Mouse (Mus musculus) embryonic fibroblast, embryonic 13.5 days (primary cell): Measurements from ENCODE around the gene Rab29. TPM values are rescaled to one million over a fixed set of nuclear protein-coding genes. Genes with fewer than 3 reads are reported as not detected.

Experiments
- H3K27ac ChIP-seq: 2 replicates; pipeline ENCODE4 v1.5.1; 2012; ENCODE audit warnings: low read length, control low read depth, inconsistent platforms; ENCODE audit not compliant: insufficient read depth
- H3K4me1 ChIP-seq: 2 replicates; pipeline ENCODE4 v1.6.1; 2011; ENCODE audit warnings: low read length; ENCODE audit not compliant: control insufficient read depth, insufficient read depth
- H3K4me3 ChIP-seq: 2 replicates; pipeline ENCODE4 v1.5.1; 2011; ENCODE audit warnings: mild to moderate bottlenecking, control low read depth, low read length; ENCODE audit not compliant: insufficient read depth
- CTCF ChIP-seq: IDR thresholded peaks from 2 replicates; pipeline ENCODE4 v1.5.1; 2011; ENCODE audit warnings: mild to moderate bottlenecking, control low read depth, low read length, moderate library complexity, borderline replicate concordance; ENCODE audit not compliant: insufficient read depth
- POLR2A ChIP-seq: IDR thresholded peaks from 2 replicates; pipeline ENCODE4 v1.6.1; 2011; ENCODE audit warnings: low read depth, mild to moderate bottlenecking, control low read depth, low read length, moderate library complexity
- polyA plus RNA-seq: library from polyadenylated mRNA; stranded (reverse); fragments of >200 nt; gene quantifications from 2 replicates; pipeline ENCODE4 v1.2.4, GENCODE M21; 2011; ENCODE audit warnings: low read depth; ENCODE audit not compliant: missing spikeins, insufficient read length

Gene Rab29
- polyA plus RNA-seq, 1 experiment: 23.8 TPM

DNA sequence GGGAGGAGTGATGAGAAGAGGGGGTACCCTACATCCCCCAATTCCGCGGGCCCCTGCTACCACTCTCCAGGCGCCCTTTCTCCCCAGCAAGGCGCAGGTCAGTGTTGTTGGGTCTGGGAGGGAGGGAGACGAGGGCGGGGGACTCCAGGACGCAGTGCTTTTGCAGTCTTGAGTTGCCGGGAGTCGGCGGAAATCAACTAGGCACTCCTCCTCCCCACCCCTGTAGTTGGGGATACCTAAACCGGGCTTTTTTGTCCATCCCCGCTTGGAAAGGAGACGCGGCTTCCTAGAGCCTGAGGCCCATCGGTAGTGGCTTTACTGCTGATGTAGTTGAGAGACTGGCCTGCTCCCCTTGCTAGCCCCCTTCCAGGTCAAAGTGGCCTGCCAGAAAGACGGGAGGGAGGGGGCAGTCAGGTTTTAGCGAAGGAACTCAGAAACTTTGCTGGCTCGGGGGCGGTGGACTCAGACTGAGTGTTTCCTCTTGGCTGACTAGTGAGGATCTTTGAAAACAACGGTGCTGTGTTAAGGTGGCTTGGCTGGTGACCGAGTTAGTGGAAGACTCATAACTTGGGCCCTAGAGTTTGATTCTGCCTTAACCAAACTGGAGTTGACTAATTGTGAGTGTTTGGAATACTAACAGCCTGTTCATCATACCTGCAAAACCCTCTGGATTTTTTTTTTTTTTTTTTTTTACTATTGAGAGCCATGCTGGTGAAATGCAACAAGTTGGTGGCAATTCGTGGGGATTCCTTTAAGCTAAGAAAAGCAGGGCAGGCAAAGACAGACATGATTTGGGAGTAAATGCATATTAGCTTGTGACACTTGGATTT, 38.5 kb upstream of the Rab29 start:
- Histone ChIP-seq H3K4me1 (peaks cover 3% of the 10 kb centered on the region; the same call in 1 of the 2 replicates), H3K4me3 (peak overlapping the region; percentile 81), H3K27ac (peak overlapping the region; percentile 57)
- TF ChIP-seq CTCF (no peak), POLR2A (no peak)

DNA sequence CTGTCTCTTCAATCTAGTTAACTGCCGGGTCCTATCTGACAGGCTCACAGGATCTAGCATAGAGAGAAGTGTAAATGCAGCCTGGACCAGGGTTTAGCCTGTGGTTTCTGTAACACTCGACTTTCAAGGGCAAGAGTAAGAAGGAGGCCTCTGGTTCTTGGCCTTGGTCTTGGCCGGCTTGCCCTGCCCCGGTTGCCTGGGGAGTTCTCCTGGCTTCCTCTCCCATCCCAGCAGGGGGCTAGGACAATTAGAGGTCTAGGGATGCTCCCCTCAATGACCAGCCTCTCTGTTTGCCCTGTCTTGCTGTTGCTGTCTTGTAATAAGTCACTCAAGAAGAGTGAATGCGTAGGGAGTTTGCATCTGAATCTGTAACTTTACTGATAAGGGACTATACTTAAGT, 37.7 kb upstream of the Rab29 start:
- Histone ChIP-seq H3K4me1 (peaks cover 3% of the 10 kb centered on the region; the same call in 1 of the 2 replicates), H3K27ac (no peak overlapping the region), H3K4me3 (peak overlapping the region; percentile 81)
- TF ChIP-seq CTCF (no peak), POLR2A (no peak)

- TF ChIP-seq POLR2A (no peak), CTCF (no peak)
- peaks cover 3% of the 10 kb centered on the region; the same call in 1 of the 2 replicates for H3K4me1 ChIP-seq
- H3K4me3 ChIP-seq: no peak overlapping the region
- no peak overlapping the region for H3K27ac ChIP-seq
Observed at GRCm38 (mm10) chr1:131830561-131830960, 36.5 kb upstream of the Rab29 start.

DNA sequence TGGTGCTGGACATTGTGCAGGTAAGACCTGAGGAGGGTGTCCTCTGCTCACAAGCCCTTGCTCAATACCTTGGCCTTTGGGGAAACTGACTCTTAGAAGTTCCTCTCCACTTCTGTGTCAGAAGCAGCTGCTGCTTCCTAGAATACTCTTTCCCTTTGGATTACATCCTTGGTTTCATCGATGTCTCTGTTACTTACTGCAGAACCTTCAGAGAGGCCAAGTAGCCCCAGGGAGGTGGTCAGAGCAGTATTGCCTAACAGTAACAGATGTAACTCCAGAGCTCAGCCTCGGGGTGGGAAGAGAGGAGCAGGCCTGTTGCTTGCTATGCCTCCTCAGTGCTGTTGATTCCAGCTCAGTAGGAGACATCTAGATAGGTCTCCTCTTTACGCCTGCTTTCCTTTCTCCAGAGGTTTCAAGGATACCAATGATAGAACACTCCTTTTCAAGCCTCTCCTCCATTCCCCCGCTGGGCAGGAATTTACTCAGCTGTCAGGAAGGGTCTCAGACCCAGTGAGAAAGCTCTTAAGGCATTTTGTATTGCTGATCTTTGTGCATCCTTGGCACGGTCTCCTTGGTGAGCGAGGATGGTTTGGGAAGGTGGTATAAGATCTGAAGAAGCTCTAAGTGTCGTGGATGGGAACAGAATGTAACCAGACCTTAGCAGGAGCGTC, 35.9 kb upstream of the Rab29 start:
- TF ChIP-seq CTCF (no peak), POLR2A (no peak)
- Histone ChIP-seq H3K4me3 (no peak overlapping the region), H3K4me1 (peaks cover 3% of the 10 kb centered on the region; the same call in 1 of the 2 replicates), H3K27ac (no peak overlapping the region)

- no peak overlapping the region for H3K4me3 ChIP-seq
- no peak overlapping the region for H3K27ac ChIP-seq
- H3K4me1 ChIP-seq: no peaks in the 10 kb centered on the region
- no peak for TF ChIP-seq CTCF
- no peak for TF ChIP-seq POLR2A
Observed at GRCm38 (mm10) chr1:131837035-131837434, 30.0 kb upstream of the Rab29 start.

DNA sequence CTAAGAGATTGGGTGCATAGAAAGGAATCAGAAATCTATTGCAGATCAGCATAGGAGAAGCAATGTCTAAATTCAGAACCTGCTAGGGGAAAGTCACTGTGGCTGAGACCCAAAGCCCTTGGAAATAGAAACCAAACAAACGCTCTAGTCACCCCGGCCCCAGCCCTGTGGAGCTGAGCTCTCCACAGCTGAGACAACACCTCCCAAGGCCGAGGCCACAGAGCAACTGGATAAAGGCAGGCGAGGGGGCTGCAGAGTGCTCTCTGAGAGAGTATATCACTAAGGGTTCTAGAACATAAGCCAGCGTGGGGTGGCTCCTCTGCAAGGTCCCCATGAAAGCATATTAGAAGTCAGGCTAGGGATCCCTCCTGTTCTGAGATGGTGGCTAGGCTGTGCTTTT, 28.5 kb upstream of the Rab29 start:
- Histone ChIP-seq H3K4me3 (no peak overlapping the region), H3K4me1 (no peaks in the 10 kb centered on the region), H3K27ac (no peak overlapping the region)
- TF ChIP-seq CTCF (no peak), POLR2A (no peak)

DNA sequence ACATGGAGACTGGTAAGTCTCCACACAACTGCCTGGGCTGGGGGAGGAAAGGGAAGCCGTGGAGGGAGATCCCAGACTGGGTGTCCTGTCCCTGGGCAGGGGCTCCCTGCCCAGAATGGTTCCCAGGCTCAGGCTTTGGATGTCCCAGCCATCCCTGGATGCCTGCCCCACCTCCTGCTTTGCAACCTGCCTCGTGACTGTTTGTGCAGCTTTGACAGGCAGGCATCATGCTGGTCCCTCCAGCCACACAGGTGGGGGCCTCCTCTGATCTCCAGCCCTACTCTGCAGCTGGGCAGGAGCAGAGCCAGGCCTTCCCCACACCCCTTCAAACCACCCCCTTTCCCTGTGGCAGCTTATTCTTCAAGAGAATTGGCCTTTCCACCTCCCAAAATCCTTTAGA, 27.7 kb upstream of the Rab29 start:
- Histone ChIP-seq H3K4me3 (no peak overlapping the region), H3K27ac (no peak overlapping the region), H3K4me1 (no peaks in the 10 kb centered on the region)
- TF ChIP-seq POLR2A (no peak), CTCF (no peak)

DNA sequence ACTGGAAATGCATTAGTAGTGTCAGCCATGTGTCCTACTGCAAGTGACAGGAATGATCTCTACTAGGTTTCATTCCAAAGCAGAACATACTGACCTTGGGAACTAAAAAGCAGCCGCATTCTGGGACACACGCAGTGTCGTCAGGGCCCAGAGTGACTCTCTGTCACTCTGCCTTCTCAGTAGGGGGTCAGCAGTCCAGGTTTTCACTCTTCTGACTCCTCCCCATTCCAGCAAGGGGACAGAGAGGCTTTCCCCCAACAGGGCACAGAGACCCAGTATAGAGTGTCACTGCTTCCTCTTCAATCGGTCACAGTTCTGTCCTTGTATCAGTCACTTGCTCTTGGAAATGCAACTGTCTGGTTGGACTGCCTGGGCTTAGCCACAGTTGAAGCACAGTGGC, 24.8 kb upstream of the Rab29 start:
- no peak for TF ChIP-seq POLR2A
- TF ChIP-seq CTCF: no peak
- Histone ChIP-seq H3K27ac (no peak overlapping the region), H3K4me1 (no peaks in the 10 kb centered on the region)

GRCm38 (mm10) chr1:131843758-131844157, 23.3 kb upstream of the Rab29 start:
- Histone ChIP-seq H3K4me3 (no peak overlapping the region), H3K27ac (no peak overlapping the region), H3K4me1 (no peaks in the 10 kb centered on the region)
- TF ChIP-seq POLR2A (no peak), CTCF (no peak)

More for the DNA sequence above, 24.8 kb upstream of the Rab29 start:
- no peak overlapping the region for H3K4me3 ChIP-seq

GRCm38 (mm10) chr1:131844883-131845282, 22.1 kb upstream of the Rab29 start:
- TF ChIP-seq POLR2A (no peak), CTCF (no peak)
- Histone ChIP-seq H3K4me3 (no peak overlapping the region), H3K27ac (no peak overlapping the region)

More at GRCm38 (mm10) chr1:131844883-131845282, 22.1 kb upstream of the Rab29 start:
- no peaks in the 10 kb centered on the region for H3K4me1 ChIP-seq
